11 mouse cellular contexts compared by ENCODE assay signal in genomic region chr12:85986540-85987443, GRCm38 (mm10).
DNase-seq lines count a peak whose midpoint lies in the region; ATAC-seq lines count a peak whose summit lies in the region.
"Had no signal": no experiment of that assay in that cellular context is flagged by ENCODE, and none has a peak within 500 bp of the region (broad histone marks: within the 10 kb centered on the region; RNA-seq: fewer than 3 reads in every experiment).

No protein-coding gene starts in this region.

- H3K4me1 ChIP-seq in embryonic facial prominence, embryonic 12.5 days, result peaks cover 5% of the 10 kb centered on the region; the same call in 1 of the 2 replicates
- no peaks in the 10 kb centered on the region for H3K4me1 ChIP-seq in embryonic facial prominence, embryonic 10.5 days
- H3K4me1 ChIP-seq: intestine, embryonic 15.5 days had no signal

- H3K27me3 ChIP-seq in embryonic facial prominence, embryonic 12.5 days, result no peaks in the 10 kb centered on the region
- H3K27me3 ChIP-seq in embryonic facial prominence, embryonic 10.5 days (replicated peaks; ENCODE audit: low read depth, poor library complexity, severe bottlenecking), result no peaks in the 10 kb centered on the region
- H3K27me3 ChIP-seq: intestine, embryonic 15.5 days had no signal

- DNase-seq in embryonic facial prominence, embryonic 10.5 days (ENCODE audit: low spot score), result no peak
- DNase-seq in left cerebral cortex, postnatal 4 days, result peak; percentile 26
- no peak for DNase-seq in left cerebral cortex, postnatal 36 days (ENCODE audit: low spot score in 2 of 2)
- DNase-seq in adipocyte (ENCODE audit: low spot score), result peak; percentile 33
- peak; percentile 32 for DNase-seq in kidney, postnatal 10 days
- DNase-seq in left cerebral cortex, postnatal 14 days (ENCODE audit: low spot score in 2 of 2), result no peak
- DNase-seq: cerebellum, adult 11-12 months; right cerebral cortex, adult 18-20 months had no signal

- H3K36me3 ChIP-seq in embryonic facial prominence, embryonic 12.5 days, result no peaks in the 10 kb centered on the region
- no peaks in the 10 kb centered on the region for H3K36me3 ChIP-seq in embryonic facial prominence, embryonic 10.5 days (replicated peaks)
- H3K36me3 ChIP-seq: intestine, embryonic 15.5 days had no signal

- no peak overlapping the region for H3K4me2 ChIP-seq in embryonic facial prominence, embryonic 12.5 days (replicated peaks)
- H3K4me2 ChIP-seq: intestine, embryonic 15.5 days had no signal

- intact Hi-C loops in left cerebral cortex, postnatal 4 days (cut with DNase I), result no loop called here
- intact Hi-C loops in left cerebral cortex, postnatal 36 days (cut with DNase I), result no loop called here
- intact Hi-C loops in left cerebral cortex, postnatal 14 days (cut with DNase I), result no loop called here

- WGBS in embryonic facial prominence, embryonic 12.5 days, result 64% methylated on average over 13 of the region's 13 CpGs
- 81% methylated on average over 13 of the region's 13 CpGs for WGBS in embryonic facial prominence, embryonic 10.5 days

- no peak overlapping the region for H3K9ac ChIP-seq in embryonic facial prominence, embryonic 12.5 days
- H3K9ac ChIP-seq: intestine, embryonic 15.5 days had no signal

- H3K9me3 ChIP-seq in embryonic facial prominence, embryonic 12.5 days, result no peaks in the 10 kb centered on the region
- H3K9me3 ChIP-seq in embryonic facial prominence, embryonic 10.5 days, result no peaks in the 10 kb centered on the region
- H3K9me3 ChIP-seq: intestine, embryonic 15.5 days had no signal

- H3K4me3 ChIP-seq in embryonic facial prominence, embryonic 12.5 days, result no peak overlapping the region
- H3K4me3 ChIP-seq in embryonic facial prominence, embryonic 10.5 days, result no peak overlapping the region
- H3K4me3 ChIP-seq: intestine, embryonic 15.5 days had no signal

- ATAC-seq in embryonic facial prominence, embryonic 12.5 days (ENCODE audit: insufficient number of reproducible peaks, insufficient read depth, low FRiP score, low TSS enrichment), result no peak
- ATAC-seq in granulocyte monocyte progenitor cell, adult 5-6 weeks (replicated peaks; ENCODE audit: poor library complexity, severe bottlenecking), result no peak
- ATAC-seq: intestine, embryonic 15.5 days had no signal

- 0 out of 2 replicates have a peak overlapping the region, but pooled peaks have one; percentile 11 for H3K27ac ChIP-seq in embryonic facial prominence, embryonic 12.5 days
- H3K27ac ChIP-seq in embryonic facial prominence, embryonic 10.5 days (replicated peaks), result no peak overlapping the region
- H3K27ac ChIP-seq: intestine, embryonic 15.5 days had no signal

Comparison
In these comparisons a context has a peak if more than half of its experiments do, and no peak if none do; other contexts are left out.
1. DNase-seq: peak in left cerebral cortex, postnatal 4 days (single experiment), adipocyte (single experiment) and kidney, postnatal 10 days (single experiment); none in embryonic facial prominence, embryonic 10.5 days (single experiment), left cerebral cortex, postnatal 36 days (0 of 2) and left cerebral cortex, postnatal 14 days (0 of 2).